Mouse (Mus musculus) thymus, adult 18-20 months (tissue): Measurements from ENCODE around the gene Il12rb1.
A peak's percentile ranks its signal among the peaks of the same experiment; 100 is the strongest.

ENCODE experiments used
- DNase-seq, 2 experiments: peaks; one replicate each; pipeline ENCODE4 v3.0.0; 2022; ENCODE audit warnings: mixed read lengths in 2 of 2

The Il12rb1 gene

GRCm38 (mm10) chr8:70808239-70808638 lies at the start of gene Il12rb1:
TSS of gene Il12rb1 (plus strand) at chr8:70808449.
- DNase-seq, result no peak

DNA sequence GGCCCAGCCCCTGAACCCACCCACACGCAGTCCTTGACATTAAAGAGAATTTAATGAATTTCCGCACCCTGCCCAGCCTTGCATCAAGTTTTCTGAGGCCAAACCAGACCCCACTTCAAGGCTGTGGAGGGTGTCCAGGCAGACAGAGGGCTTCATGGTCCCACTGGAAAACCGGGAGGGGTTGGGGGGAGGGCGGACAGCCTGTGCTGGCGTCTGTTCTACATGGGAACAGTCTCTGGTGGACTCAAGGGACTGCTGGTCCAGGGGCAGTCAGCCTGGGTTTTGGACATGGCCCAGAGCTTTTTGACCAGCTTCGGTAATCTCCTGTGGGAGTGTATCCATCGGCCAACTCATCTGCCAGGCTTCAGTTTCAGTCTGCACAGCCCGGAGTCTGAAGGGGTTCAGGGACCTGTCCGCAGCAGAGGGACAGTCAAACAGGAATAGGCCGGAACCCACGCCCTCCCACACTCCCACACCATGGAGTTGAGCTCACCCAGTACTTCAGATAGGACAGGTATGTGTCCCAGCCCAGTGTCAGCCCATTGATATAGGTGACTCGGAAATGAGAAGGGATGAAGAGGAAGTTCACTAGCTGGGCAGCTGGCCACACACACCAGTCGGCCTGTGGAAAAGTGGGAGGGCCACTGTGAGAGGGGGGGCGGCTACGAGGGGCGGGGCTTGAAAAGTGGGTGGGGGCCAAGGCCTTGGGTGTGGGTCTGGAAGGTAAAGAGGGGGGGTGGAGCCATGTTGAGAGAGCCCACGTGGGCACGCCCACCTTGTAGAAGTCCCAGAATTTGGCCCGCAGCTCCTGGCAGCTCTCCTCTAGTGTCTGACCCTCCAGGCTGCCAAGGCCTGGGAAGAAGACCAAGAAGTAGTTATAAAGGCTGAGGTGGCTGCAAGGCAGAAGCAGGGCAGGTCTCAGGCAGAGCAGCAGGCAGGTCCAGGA lies 49.4 kb upstream of the Il12rb1 start:
- peak; percentile 6 to 10 for DNase-seq

DNA sequence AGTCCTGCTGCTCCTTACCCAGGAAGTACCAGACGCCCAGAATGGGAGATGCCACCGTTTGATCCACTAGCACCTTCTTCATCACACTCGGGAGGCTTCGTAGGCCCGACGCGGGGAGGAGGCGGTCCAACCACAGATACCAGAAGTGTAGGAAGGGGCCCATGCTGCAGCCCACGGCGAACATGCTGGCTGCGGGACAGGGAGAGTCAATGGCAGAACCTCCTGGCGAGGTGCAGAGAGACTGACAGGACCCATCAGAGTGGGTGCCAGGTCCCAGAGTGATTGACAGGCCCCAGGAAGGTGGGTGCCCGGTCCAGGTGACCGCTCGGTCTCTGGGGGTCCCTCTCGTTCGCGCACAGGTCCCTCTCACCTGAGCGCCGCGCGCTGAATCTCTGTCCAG lies 47.9 kb upstream of the Il12rb1 start:
- DNase-seq, result peak; percentile 24 to 51

DNA sequence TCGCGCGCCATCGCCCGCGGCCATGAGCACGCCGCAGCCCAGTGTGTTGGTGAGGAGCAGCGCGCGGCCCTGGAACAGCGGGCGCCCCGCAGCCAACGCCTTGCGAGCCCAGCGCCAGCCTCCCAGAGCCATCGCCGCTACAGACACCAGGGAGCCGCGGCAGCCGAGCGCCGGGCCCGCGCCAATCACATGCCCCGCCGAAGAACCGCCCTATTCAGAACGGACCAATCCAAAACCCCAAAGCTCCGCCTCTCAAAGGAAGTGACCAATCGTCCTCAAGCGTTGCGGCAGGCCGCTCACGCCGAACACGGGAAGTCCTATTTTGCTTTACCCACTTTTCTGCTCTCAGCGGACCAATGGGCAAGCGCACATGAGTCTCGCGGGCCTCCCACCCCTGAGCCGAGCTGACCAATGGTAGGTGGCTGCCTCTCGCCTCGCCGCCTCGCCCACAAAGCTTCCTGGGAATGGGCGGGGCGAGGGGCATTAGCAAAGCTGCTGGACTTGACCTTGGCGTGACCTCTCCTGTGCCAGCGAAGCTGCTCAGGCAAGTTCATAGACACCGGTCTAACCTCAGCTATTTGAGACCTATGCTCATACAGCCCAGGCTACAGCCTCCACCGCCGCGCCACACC lies 47.4 kb upstream of the Il12rb1 start, which contains the start of gene Mpv17l2:
Gene Mpv17l2, minus strand, starts transcription at position 172 of the 632 bp plus-strand sequence.
- peak; percentile 95 to 98 for DNase-seq

- no peak for DNase-seq
Measured at GRCm38 (mm10) chr8:70762118-70762517, 46.1 kb upstream of the Il12rb1 start.

DNA sequence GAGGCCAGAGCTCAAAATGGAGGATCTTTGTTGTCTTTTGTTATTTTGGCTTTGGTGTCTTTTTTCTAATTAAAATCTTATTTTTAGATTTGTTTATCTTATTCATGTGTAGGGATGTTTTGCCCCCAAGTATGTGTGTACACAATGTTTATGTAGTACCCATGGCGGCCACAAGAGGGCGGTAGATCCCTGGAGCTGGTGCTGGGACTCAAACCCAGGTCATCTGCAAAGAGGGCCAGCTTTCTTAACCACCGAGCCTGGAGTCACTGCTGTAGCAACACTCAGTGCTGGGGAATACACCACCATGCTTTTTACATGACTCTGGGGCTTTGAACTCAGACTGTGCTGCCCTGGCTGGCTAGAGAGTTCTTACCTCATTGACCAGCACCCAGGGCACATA lies 44.9 kb upstream of the Il12rb1 start:
- peak in 1 of 2 experiments; percentile 58 for DNase-seq

DNA sequence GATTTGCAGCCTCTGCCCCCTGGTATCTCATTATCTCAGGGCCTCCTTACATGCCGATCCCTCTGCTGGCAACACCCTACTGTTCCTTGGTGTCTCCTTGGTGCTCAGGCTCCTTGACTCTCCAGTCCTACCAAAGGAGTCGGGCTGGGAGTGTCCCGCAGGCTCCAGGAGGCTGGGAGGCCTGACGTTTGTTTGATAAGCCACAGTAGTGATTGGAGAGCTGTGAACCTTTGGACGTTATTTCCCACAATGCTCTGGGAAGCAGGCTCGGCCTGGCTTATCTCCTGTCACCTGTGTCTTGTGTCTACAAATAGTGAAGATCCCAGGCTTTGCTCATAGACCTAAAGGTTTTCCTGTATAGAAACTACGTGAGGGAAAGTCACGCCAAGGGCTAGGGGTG lies 44.2 kb upstream of the Il12rb1 start:
- DNase-seq, result no peak

DNA sequence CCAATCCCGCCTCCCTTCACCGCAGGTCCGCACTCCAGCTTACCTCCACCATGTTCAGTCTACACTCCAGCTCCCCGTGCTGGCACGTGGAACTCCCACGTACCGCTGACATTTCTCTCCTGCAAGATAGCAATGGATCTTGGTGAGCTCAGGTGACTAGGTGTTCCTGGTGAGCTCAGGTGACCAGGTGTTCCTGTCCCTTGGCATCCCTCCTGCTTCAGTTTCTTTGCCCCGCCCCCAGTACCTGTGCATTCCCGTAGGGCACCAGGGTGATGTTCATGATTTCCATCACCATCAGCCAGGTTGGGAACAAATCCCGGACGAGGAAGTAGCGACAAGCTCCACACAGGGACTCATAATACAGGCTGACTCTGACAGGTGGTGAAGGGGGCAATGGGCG lies 43.6 kb upstream of the Il12rb1 start:
- DNase-seq, result peak in 1 of 2 experiments; percentile 35

DNA sequence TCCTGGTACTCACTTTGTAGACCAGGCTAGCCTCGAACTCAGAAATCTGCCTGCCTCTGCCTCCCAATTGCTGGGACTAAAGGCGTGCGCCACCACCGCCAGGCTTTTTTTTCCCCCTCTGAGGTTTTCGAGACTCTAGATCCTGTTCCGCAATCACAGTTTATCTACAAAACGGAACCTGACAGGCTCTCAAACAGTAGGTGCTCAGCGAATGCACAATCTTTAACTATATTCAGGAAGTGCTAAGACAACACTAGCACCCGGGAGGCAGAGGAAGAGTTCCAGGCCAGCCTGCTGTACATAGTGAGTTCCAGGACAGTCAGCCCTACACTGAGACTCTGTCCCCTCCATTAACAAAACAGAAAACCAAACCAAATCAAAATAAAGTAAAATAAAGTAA lies 42.9 kb upstream of the Il12rb1 start:
- DNase-seq, result no peak

DNA sequence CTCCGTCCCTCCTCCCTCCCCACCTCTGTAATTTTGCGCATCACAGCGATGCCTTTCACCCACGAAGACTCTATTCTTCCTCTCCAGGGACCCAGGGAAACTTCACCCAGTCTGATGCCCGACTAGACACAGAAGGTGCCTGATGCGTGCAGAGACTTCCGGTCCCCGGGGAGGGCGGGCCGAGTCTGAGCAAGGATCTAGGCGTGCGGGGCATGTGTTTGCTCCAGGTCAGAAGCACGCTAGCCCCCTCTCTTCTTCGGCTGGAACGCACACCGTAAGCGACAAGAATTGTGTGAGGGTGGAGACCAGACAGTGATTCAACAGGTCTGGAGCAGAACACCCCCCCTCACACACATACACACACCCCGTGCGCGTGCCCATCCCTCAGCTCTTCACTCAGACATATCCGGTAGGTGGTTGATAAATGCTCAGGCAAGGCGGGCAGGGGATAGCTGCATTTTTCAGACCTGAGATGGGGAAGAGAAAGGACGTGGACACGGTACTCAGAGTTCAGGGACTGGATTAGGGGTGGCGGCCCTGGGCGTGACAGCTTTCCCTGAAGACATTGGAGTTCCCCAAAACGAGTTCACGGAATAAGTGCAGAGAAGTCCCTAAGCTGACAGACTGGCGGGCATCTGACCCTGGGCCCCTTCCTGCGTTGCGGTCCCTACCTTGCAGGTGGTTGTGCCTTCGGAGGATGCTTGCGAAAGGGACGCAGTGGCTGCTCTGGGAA lies 42.2 kb upstream of the Il12rb1 start:
- peak in 1 of 2 experiments; percentile 68 for DNase-seq

- DNase-seq, result peak in 1 of 2 experiments; percentile 49
Measured at GRCm38 (mm10) chr8:70766571-70767440, 41.4 kb upstream of the Il12rb1 start.

DNA sequence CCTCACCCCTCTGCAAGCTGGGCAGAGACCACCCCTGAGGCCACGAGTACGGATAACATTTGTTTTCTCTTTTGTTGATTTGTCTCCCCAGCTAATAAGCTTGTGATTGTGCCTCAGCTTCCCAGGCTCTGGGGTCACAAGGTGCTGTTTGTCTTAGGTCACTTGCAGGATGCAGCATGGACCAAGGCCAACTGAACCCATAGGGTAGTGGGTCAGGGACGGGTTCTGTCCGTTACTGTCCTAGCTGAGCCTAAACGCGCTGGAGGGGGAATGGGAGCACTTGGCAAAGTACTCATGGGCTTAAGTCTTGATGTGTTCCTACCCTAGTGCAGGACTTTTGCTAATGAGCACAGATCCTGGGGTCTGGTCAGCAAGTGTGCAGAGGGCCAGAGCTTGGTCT lies 40.7 kb upstream of the Il12rb1 start:
- DNase-seq, result no peak

- peak in 1 of 2 experiments; percentile 44 for DNase-seq
Measured at GRCm38 (mm10) chr8:70768231-70768776, 39.9 kb upstream of the Il12rb1 start.

GRCm38 (mm10) chr8:70768956-70769355 lies 39.3 kb upstream of the Il12rb1 start:
- DNase-seq, result no peak

- peak; percentile 90 to 92 for DNase-seq
Measured at GRCm38 (mm10) chr8:70769359-70769758, 38.9 kb upstream of the Il12rb1 start.

DNA sequence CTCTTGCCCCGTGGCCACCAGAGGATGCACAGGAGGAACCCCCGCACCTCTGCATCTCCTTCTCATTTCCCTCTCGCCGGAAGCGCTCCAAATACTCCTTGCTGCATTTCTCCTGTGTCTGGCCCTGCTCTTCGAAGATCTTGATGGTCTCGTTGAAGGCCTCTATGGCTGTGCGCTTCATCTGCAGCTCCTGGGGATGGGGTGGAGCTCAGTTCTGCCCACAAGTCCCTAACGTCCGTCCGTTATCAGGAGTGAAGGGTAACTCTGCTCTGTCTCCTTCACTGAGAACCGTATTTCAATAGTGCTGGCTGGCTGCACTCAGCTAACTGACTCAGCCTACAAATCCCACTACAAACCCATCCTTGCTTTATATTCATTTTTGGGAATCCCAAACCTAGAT lies 38.4 kb upstream of the Il12rb1 start:
- no peak for DNase-seq

DNA sequence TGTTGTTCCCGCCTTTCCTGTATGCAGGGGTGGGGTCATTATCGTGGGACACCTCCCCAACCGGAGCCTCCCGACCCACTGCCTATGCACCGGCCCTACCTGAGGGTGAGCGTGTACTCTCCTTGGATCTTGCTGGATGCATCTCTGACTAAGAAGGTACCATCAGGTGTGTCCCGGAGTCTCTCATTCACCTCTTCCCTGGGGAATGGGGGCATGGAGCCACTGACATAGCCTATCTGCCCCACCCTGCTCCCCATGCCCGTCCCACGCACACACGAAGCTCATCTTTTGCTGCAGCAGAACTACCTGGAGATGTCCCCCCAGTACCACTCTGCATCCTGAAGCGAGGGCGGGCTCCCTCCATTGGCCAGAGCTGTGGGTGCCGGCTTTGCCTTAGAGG lies 37.5 kb upstream of the Il12rb1 start:
- DNase-seq, result no peak

DNA sequence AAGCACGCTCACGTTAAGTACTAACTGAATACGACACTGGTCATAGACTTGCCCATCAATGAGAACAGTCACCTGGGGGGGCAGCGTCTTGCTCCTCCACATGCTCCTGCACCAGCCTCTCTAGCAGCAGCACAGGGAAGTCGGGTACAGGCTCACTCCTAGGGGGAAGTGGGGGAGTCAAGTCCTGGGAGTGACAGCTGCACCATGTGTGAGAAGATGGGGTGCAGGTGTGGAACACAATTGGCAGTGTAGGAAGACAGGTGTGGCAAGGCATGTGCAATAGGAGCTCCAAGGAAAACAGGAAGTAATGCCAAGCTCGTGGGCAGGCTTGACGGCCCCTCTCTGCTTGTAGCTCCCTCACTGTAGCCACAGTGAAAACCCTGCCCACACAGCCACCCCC lies 37.0 kb upstream of the Il12rb1 start:
- DNase-seq, result no peak

GRCm38 (mm10) chr8:70772075-70772474 lies 36.2 kb upstream of the Il12rb1 start:
- no peak for DNase-seq

- DNase-seq, result no peak
Measured at GRCm38 (mm10) chr8:70772890-70773289, 35.4 kb upstream of the Il12rb1 start.

DNA sequence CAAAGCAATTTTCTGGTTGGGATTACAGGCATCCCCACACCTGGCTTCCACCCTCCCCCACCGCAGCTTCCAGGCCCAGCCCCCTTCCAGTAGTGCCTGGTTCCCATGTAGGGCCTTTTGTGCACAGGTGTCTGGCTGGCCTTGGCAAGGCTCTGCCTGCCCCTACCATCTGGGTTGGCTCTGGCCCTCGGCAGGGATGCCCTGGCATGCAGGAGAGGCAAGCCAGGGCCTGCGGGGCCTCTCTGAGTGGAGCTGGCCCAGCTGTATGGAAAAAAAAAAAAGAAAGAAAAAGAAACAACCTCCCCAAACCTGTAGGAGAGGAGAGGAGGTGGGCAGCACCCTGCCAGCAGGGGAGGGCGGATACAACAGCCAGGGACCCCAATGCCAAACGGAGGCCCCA lies 34.8 kb upstream of the Il12rb1 start:
- DNase-seq, result no peak

DNA sequence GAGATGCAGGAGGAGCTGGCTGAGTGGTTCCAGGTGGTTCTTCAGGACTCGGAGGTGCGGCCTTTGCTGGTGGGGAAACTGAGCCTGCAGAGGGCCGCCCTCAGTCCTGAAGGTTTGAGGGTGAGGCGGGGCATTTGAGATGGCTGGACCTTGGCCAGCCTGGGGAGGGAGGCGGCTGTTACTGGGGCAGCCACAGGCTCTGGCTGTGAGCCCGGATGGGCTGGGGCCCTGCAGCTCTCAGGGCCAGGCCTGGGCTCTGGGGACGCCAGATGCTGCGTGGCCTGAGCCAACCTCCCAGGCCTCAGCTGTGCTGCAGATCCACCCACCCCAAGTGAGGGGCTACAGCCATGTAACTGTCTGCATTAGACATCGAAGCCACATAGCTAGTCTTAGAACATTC lies 34.4 kb upstream of the Il12rb1 start:
- DNase-seq, result no peak
